Mouse (Mus musculus) layer of hippocampus, adult 18-20 months (tissue): ENCODE measurements at regions not wholly inside any gene's neighbourhood (a gene's known extent, or its start where the extent isn't known, plus 50 kb on each side); places are given as distances from the start of the nearest gene placed in this dataset.
"Not testable (repeated sequence)": the region's sequence is repeated elsewhere in the genome, so short reads cannot be mapped to it uniquely, and the experiment has no call there.

Experiments
- DNase-seq, 2 experiments: peaks; one replicate each; pipeline ENCODE4 v3.0.0; 2022; ENCODE audit warnings: low spot score in 2 of 2

GRCm38 (mm10) chr5:40908803-40909202, 799.2 kb downstream of the Rab28 start:
- no peak for DNase-seq

GRCm38 (mm10) chr5:40901742-40902141, 806.2 kb downstream of the Rab28 start:
- DNase-seq: no peak

GRCm38 (mm10) chr5:40882886-40883285, 825.1 kb downstream of the Rab28 start:
- DNase-seq: no peak

GRCm38 (mm10) chr5:40877756-40878155, 830.2 kb downstream of the Rab28 start:
- DNase-seq: no peak

- DNase-seq: not testable (repeated sequence)
Measured at GRCm38 (mm10) chr5:40862349-40862748, 845.6 kb downstream of the Rab28 start.
